In the genomic region with DNA sequence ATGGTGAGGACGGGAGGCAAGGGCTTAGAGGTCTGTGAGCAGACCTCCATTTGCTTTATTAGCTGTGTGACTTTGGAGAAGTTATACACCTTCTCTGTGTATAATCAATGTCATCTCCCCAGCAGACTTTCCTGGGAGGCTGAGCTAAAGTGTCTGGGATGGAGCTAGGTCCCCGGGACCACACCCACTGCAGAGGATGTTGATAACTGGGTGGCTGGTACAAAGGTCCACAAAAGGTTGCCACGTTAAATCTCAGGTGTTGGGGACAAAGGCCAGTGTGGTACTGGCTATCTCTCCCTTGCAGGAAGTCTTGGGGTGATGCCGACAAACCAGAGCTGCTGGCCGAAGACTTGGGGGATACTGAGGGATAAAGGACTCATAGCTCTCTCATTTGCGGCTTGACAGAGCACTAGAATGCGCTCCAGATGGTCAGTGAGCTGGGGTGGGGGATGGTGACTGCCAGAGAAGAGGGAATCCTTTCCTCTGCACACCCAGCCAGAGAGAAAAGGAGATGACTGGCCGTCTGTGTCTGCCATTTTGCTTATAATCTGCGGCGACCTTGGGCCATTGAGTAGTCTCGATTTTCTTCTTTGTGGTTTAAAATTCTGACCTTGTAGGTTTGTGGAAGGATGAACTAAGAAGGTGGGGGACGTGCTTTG, we compare ENCODE assay signal across 20 mouse cellular contexts. TPM values are rescaled to one million over a fixed set of nuclear protein-coding genes. Genes with fewer than 3 reads are reported as not detected.
DNase-seq lines count a peak whose midpoint lies in the region; ATAC-seq and TF ChIP-seq lines count a peak whose summit lies in the region.
"Had no signal": no experiment of that assay in that cellular context is flagged by ENCODE, and none has a peak within 500 bp of the region (broad histone marks: within the 10 kb centered on the region; RNA-seq: fewer than 3 reads in every experiment).

No protein-coding gene starts in this region.

- H3K27ac ChIP-seq in macrophage = peak overlapping the region; percentile 97
- H3K27ac ChIP-seq: embryonic facial prominence, embryonic 10.5 days; hindbrain, embryonic 14.5 days; layer of hippocampus, adult 2 months; limb, embryonic 15.5 days had no signal

- ATAC-seq in CD4-positive, CD25-positive, alpha-beta regulatory T cell, adult 4 months = no peak
- ATAC-seq: forebrain, embryonic 16.5 days had no signal

- no peak for TF ChIP-seq POLR2A in brain, embryonic 14.5 days (IDR thresholded peaks at IDR 0.05; ENCODE audit: borderline replicate concordance, extremely low read depth, insufficient read depth, insufficient read length, poor library complexity, severe bottlenecking)

- WGBS in macrophage (ENCODE audit: missing documents) = 81% methylated on average over 10 of the region's 12 CpGs

- H3K4me3 ChIP-seq in macrophage (ENCODE audit: inconsistent target) = peak overlapping the region; percentile 87
- H3K4me3 ChIP-seq: embryonic facial prominence, embryonic 10.5 days; erythroblast, embryonic 14.5 days; layer of hippocampus, adult 2 months; limb, embryonic 15.5 days had no signal

- DNase-seq in layer of hippocampus, adult 9-11 months = peak; percentile 26
- no peak for DNase-seq in layer of hippocampus, adult 9-10 months (ENCODE audit: low spot score)
- peak; percentile 23 for DNase-seq in right cerebral cortex, adult 18-20 months
- no peak for DNase-seq in right cerebral cortex, postnatal 36 days (ENCODE audit: low spot score in 2 of 2)
- DNase-seq in brain, embryonic 14.5 days (ENCODE audit: low read depth) = peak; percentile 10
- DNase-seq in urinary bladder, postnatal 4 days (ENCODE audit: low spot score in 2 of 2) = no peak
- DNase-seq: adrenal gland, adult 2 months; cerebellum, adult 9-11 months; gastrocnemius, postnatal 10 days; kidney, adult 8-10 months; midbrain, embryonic 14.5 days; spleen, adult 18-20 months had no signal

- peaks cover 89% of the 10 kb centered on the region for H3K79me2 ChIP-seq in macrophage (ENCODE audit: inconsistent target)

- no peak for TF ChIP-seq CTCF in brain, embryonic 14.5 days (IDR thresholded peaks at IDR 0.05; ENCODE audit: borderline replicate concordance, extremely low read depth, insufficient read depth, insufficient read length)

- peaks cover 24% of the 10 kb centered on the region for H3K36me3 ChIP-seq in macrophage (ENCODE audit: inconsistent target)
- H3K36me3 ChIP-seq: embryonic facial prominence, embryonic 10.5 days; limb, embryonic 15.5 days had no signal

RNA-seq across cellular contexts. Expression of gene Ptafr, which starts 1.4 kb away (rescaled TPM):
- polyA plus RNA-seq in brain, embryonic 14.5 days (2012; rRNA removed) = 0.38 and 0.68 TPM in 2 replicates
- 100 to 1,000 TPM in 8 of 26 experiments, 10 to 100 TPM in 18; 34.4 to 232 (median 82.6) TPM for total RNA-seq in macrophage (2018; cell fraction: chromatin; rRNA removed)
- total RNA-seq in macrophage (2018; cell fraction: cytosol; rRNA removed) = 100 to 1,000 TPM; 244 to 546 (median 327) TPM
- 100 to 1,000 TPM; 101 to 544 (median 322) TPM for total RNA-seq in macrophage (2018; cell fraction: nucleus; rRNA removed)
- polyA plus RNA-seq in macrophage (2018) = 102 to 269 TPM (median 231 TPM) in 3 replicates
- polyA plus RNA-seq in CD4-positive, CD25-positive, alpha-beta regulatory T cell, adult 4 months (2017; shearing (Covaris generic)) = 1 to 10 TPM; 3.8 to 4.2 TPM

RNA-seq across cellular contexts. Expression of gene Dnajc8, which starts 29.9 kb away (rescaled TPM):
- 102 and 106 TPM in 2 replicates for polyA plus RNA-seq in brain, embryonic 14.5 days (2012; rRNA removed)
- total RNA-seq in macrophage (2018; cell fraction: chromatin; rRNA removed) = 100 to 1,000 TPM in 2 of 26 experiments, 10 to 100 TPM in 24; 42.8 to 106 (median 71.4) TPM
- total RNA-seq in macrophage (2018; cell fraction: cytosol; rRNA removed) = 100 to 1,000 TPM in 5 of 26 experiments, 10 to 100 TPM in 21; 78.3 to 119 (median 90.3) TPM
- 10 to 100 TPM; 37.0 to 80.7 (median 58.0) TPM for total RNA-seq in macrophage (2018; cell fraction: nucleus; rRNA removed)
- polyA plus RNA-seq in macrophage (2018) = 98.0 to 366 TPM (median 125 TPM) in 3 replicates
- 100 to 1,000 TPM; 322 to 338 TPM for polyA plus RNA-seq in CD4-positive, CD25-positive, alpha-beta regulatory T cell, adult 4 months (2017; shearing (Covaris generic))

RNA-seq across cellular contexts. Expression of gene Atpif1, which starts 31.8 kb away (rescaled TPM):
- polyA plus RNA-seq in brain, embryonic 14.5 days (2012; rRNA removed) = 799 and 900 TPM in 2 replicates
- total RNA-seq in macrophage (2018; cell fraction: chromatin; rRNA removed) = 100 to 1,000 TPM in 2 of 26 experiments, 10 to 100 TPM in 24; 20.4 to 119 (median 53.5) TPM
- 100 to 1,000 TPM; 377 to 989 (median 481) TPM for total RNA-seq in macrophage (2018; cell fraction: cytosol; rRNA removed)
- 100 to 1,000 TPM in 15 of 26 experiments, 10 to 100 TPM in 11; 59.3 to 224 (median 111) TPM for total RNA-seq in macrophage (2018; cell fraction: nucleus; rRNA removed)
- 516 to 719 TPM (median 630 TPM) in 3 replicates for polyA plus RNA-seq in macrophage (2018)
- polyA plus RNA-seq in CD4-positive, CD25-positive, alpha-beta regulatory T cell, adult 4 months (2017; shearing (Covaris generic)) = 100 to 1,000 TPM; 163 to 184 TPM

RNA-seq across cellular contexts. Expression of gene Sesn2, which starts 54.9 kb away (rescaled TPM):
- 5.1 and 6.1 TPM in 2 replicates for polyA plus RNA-seq in brain, embryonic 14.5 days (2012; rRNA removed)
- 10 to 100 TPM in 16 of 26 experiments, 1 to 10 TPM in 10; 1.3 to 25.9 (median 11.4) TPM for total RNA-seq in macrophage (2018; cell fraction: chromatin; rRNA removed)
- total RNA-seq in macrophage (2018; cell fraction: cytosol; rRNA removed) = 10 to 100 TPM in 23 of 26 experiments, 1 to 10 TPM in 3; 3.5 to 45.1 (median 25.7) TPM
- total RNA-seq in macrophage (2018; cell fraction: nucleus; rRNA removed) = 10 to 100 TPM in 21 of 26 experiments, 1 to 10 TPM in 5; 3.2 to 47.9 (median 22.7) TPM
- 12.3 to 18.2 TPM (median 13.4 TPM) in 3 replicates for polyA plus RNA-seq in macrophage (2018)
- 1 to 10 TPM; 1.6 to 2.4 TPM for polyA plus RNA-seq in CD4-positive, CD25-positive, alpha-beta regulatory T cell, adult 4 months (2017; shearing (Covaris generic))

Comparison
In these comparisons a context has a peak if more than half of its experiments do, and no peak if none do; other contexts are left out.
1. DNase-seq: peak in layer of hippocampus, adult 9-11 months (single experiment), right cerebral cortex, adult 18-20 months (single experiment) and brain, embryonic 14.5 days (single experiment); none in layer of hippocampus, adult 9-10 months (single experiment), right cerebral cortex, postnatal 36 days (0 of 2) and urinary bladder, postnatal 4 days (0 of 2).
2. RNA of gene Ptafr, which starts 1.4 kb away (polyA plus RNA-seq): 102 to 269 TPM in macrophage; 3.8 to 4.2 TPM in CD4-positive, CD25-positive, alpha-beta regulatory T cell, adult 4 months and 0.38 to 0.68 TPM in brain, embryonic 14.5 days; every median in the first group is over 10 times any median in the second.